Mouse (Mus musculus) G1E (cell line): ENCODE data around the gene Csf1.

Source experiments
- CTCF ChIP-seq: IDR thresholded peaks from 2 replicates; pipeline ENCODE4 v1.5.1; 2012; ENCODE audit warnings: low read depth, low read length, inconsistent platforms, mixed read lengths
- GATA1 ChIP-seq: IDR thresholded peaks from 2 replicates; pipeline ENCODE4 v1.6.1; 2012; ENCODE audit warnings: borderline replicate concordance, low read length, inconsistent platforms, mixed read lengths

GRCm38 (mm10) chr3:107792736-107793135 is 32.5 kb upstream of the Csf1 start:
- TF ChIP-seq CTCF (no peak), GATA1 (no peak)
